Mouse (Mus musculus) midbrain, embryonic 14.5 days (tissue): ENCODE data around the gene Tap1. TPM values are rescaled to one million over a fixed set of nuclear protein-coding genes. Genes with fewer than 3 reads are reported as not detected.

Source experiments
- ATAC-seq: fragments of 200-750 bp; cut with Nextera tagmentation; 2 replicates; pipeline ENCODE4 v1.8.0; 2017; ENCODE audit warnings: moderate number of reproducible peaks, moderate library complexity; ENCODE audit not compliant: low FRiP score, low TSS enrichment
- DNase-seq: peaks from one replicate; pipeline ENCODE4 v3.0.0-alpha.2; 2015
- H3K27ac ChIP-seq: fragments of 300-500 bp; sonication (generic); replicated peaks from 2 replicates; pipeline ENCODE4 v1.5.1; 2014; ENCODE audit warnings: mild to moderate bottlenecking, low read depth, low read length, moderate library complexity
- H3K27me3 ChIP-seq: fragments of 300-500 bp; sonication (generic); 2 replicates; pipeline ENCODE4 v1.6.1; 2014; ENCODE audit warnings: low read length, control low read depth, mixed read lengths; ENCODE audit not compliant: control insufficient read depth, insufficient read depth
- H3K36me3 ChIP-seq: fragments of 300-500 bp; sonication (generic); 2 replicates; pipeline ENCODE4 v1.6.1; 2014; ENCODE audit warnings: low read length, control low read depth; ENCODE audit not compliant: control insufficient read depth, insufficient read depth
- H3K4me1 ChIP-seq: fragments of 300-500 bp; sonication (generic); 2 replicates; pipeline ENCODE4 v1.6.1; 2014; ENCODE audit warnings: mild to moderate bottlenecking, antibody characterized with exemption, low read length, control low read depth; ENCODE audit not compliant: control insufficient read depth, insufficient read depth
- H3K4me2 ChIP-seq: fragments of 300-500 bp; sonication (generic); 2 replicates; pipeline ENCODE4 v1.6.1; 2014; ENCODE audit warnings: mild to moderate bottlenecking, low read length, moderate library complexity
- H3K4me3 ChIP-seq: fragments of 300-500 bp; sonication (generic); replicated peaks from 2 replicates; pipeline ENCODE4 v1.5.1; 2014; ENCODE audit warnings: low read depth, low read length
- H3K9ac ChIP-seq: fragments of 300-500 bp; sonication (generic); replicated peaks from 2 replicates; pipeline ENCODE4 v1.6.1; 2014; ENCODE audit warnings: mild to moderate bottlenecking, low read length, moderate library complexity
- H3K9me3 ChIP-seq: fragments of 300-500 bp; sonication (generic); 2 replicates; pipeline ENCODE4 v1.6.1; 2016; ENCODE audit warnings: low read length, control low read depth, mixed read lengths; ENCODE audit not compliant: control insufficient read depth
- WGBS: fragments of 180-500 bp; shearing (Covaris S2); extraction: QIAGEN DNeasy Blood & Tissue Kit; methylation state at CpG from one replicate; pipeline ENCODE4 v1.1.7; 2014; 5-methylcytosine and 5-hydroxymethylcytosine counted together
- polyA plus RNA-seq: library from polyadenylated mRNA; unstranded; fragments of >200 nt; fragmentation: Nextera tagmentation; extraction: Ambion mirVana; gene quantifications from 2 replicates; pipeline ENCODE4 v1.2.1, GENCODE M21; 2014

Gene Tap1
- polyA plus RNA-seq, 1 experiment from 2014 or later = 2.9 TPM

- no peak within 1 kb of the TSS for H3K27ac ChIP-seq
- peaks cover 3% of the 10 kb centered on the region; the same call in 1 of the 2 replicates for H3K9me3 ChIP-seq
- ATAC-seq (no peak), DNase-seq (peak; percentile 80)
- no peaks in the 10 kb centered on the region for H3K36me3 ChIP-seq
- H3K9ac ChIP-seq = no peak within 1 kb of the TSS
- H3K4me2 ChIP-seq = no peak within 1 kb of the TSS
- no peak within 1 kb of the TSS for H3K4me3 ChIP-seq
- no peaks in the 10 kb centered on the region for H3K27me3 ChIP-seq
- H3K4me1 ChIP-seq = no peaks in the 10 kb centered on the region
- 63% methylated on average over 3 of the region's 3 CpGs for WGBS
These were observed 51.4 kb downstream of the Tap1 start, which contains the start of gene H2-Ob for GRCm38 (mm10) chr17:34238706-34239105. Gene H2-Ob (plus strand): TSS chr17:34238903.

- WGBS = 74% methylated on average over 10 of the region's 10 CpGs
- peaks cover 3% of the 10 kb centered on the region; the same call in 1 of the 2 replicates for H3K9me3 ChIP-seq
These were observed 52.3 kb downstream of the Tap1 start for GRCm38 (mm10) chr17:34239601-34240041.

DNA sequence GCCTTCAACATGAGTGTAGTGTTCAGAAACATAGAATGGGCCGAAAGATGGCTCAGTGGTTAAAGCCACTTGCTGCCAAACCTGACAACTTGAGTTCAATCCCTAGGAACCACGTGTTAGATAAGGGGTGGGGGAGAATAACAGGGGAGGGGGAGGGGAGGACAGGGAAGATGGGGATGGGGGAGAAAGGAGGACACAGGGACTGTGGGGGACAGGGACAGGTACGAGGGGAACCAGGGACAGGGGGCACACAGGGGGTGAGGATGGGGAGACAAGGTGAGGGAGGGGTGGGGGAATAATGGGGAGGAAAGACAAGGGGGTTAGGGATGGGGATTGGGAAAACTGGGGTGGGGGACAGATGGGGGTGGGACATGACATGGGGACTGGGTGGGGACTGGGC, 53.0 kb downstream of the Tap1 start:
- Histone ChIP-seq H3K4me2 (no peak overlapping the region), H3K27me3 (no peaks in the 10 kb centered on the region), H3K4me1 (no peaks in the 10 kb centered on the region), H3K27ac (no peak overlapping the region), H3K4me3 (no peak overlapping the region), H3K9me3 (peaks cover 3% of the 10 kb centered on the region; the same call in 1 of the 2 replicates), H3K36me3 (no peaks in the 10 kb centered on the region), H3K9ac (no peak overlapping the region)
- 67% methylated on average over 3 of the region's 3 CpGs for WGBS
- DNase-seq = no peak
- ATAC-seq = no peak

More at GRCm38 (mm10) chr17:34239601-34240041, 52.3 kb downstream of the Tap1 start:
- no peak for DNase-seq
- H3K27me3 ChIP-seq = no peaks in the 10 kb centered on the region
- H3K27ac ChIP-seq = no peak overlapping the region
- H3K4me2 ChIP-seq = no peak overlapping the region
- no peaks in the 10 kb centered on the region for H3K4me1 ChIP-seq
- no peaks in the 10 kb centered on the region for H3K36me3 ChIP-seq
- ATAC-seq = no peak
- no peak overlapping the region for H3K4me3 ChIP-seq
- no peak overlapping the region for H3K9ac ChIP-seq

DNA sequence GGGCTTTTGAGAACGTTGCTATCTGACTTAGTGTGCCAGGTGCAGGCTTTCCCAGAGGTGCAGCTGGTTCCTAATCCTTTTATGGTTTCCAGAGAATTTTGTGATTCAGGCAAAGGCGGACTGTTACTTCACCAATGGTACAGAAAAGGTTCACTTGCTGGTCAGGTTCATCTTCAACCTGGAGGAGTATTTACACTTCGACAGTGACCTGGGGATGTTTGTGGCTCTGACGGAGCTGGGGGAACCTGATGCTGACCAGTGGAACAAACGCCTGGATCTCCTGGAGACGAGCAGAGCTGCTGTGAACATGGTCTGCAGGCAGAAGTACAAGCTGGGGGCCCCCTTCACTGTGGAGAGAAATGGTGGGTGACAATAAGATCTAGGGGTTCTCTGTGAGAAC, 53.6 kb downstream of the Tap1 start:
- H3K4me2 ChIP-seq = no peak overlapping the region
- H3K9ac ChIP-seq = no peak overlapping the region
- H3K9me3 ChIP-seq = peaks cover 3% of the 10 kb centered on the region; the same call in 1 of the 2 replicates
- 77% methylated on average over 6 of the region's 6 CpGs for WGBS
- no peak overlapping the region for H3K27ac ChIP-seq
- no peaks in the 10 kb centered on the region for H3K36me3 ChIP-seq
- DNase-seq (no peak), ATAC-seq (no peak)
- H3K27me3 ChIP-seq = no peaks in the 10 kb centered on the region
- no peak overlapping the region for H3K4me3 ChIP-seq
- no peaks in the 10 kb centered on the region for H3K4me1 ChIP-seq

DNA sequence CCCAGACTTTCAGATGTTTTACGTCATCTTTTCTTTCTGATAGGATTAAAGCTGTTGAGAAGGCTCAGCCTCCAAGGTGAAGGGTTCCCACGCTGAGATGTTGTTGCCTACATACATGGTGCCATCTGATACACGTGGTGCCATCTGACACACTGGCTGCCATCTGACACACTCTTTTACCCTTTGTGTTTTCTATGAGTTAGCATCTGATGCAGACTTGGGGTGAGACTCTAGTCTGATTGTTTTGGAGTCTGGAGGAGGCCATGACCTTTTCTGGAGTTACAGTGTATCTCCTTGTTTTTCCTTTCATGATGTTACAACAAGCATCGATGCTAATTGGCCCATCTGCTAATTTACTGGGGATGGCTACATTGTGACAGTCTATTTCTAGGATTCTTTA, 57.3 kb downstream of the Tap1 start:
- Histone ChIP-seq H3K4me2 (no peak overlapping the region), H3K36me3 (no peaks in the 10 kb centered on the region), H3K27me3 (no peaks in the 10 kb centered on the region), H3K4me1 (no peaks in the 10 kb centered on the region), H3K9me3 (peaks cover 3% of the 10 kb centered on the region; the same call in 1 of the 2 replicates), H3K9ac (no peak overlapping the region), H3K27ac (no peak overlapping the region), H3K4me3 (no peak overlapping the region)
- ATAC-seq (no peak), DNase-seq (no peak)
- WGBS = 78% methylated on average over 4 of the region's 4 CpGs

Other genes starting within 250 kb of the Tap1 start
- 167 and 188 TPM in 2 replicates for gene Pfdn6, start 247.2 kb upstream of the Tap1 start, polyA plus RNA-seq
- 15.5 and 16.9 TPM in 2 replicates for gene Wdr46, start 246.9 kb upstream of the Tap1 start, polyA plus RNA-seq
- gene B3galt4, start 236.1 kb upstream of the Tap1 start, polyA plus RNA-seq = 8.0 and 10.1 TPM in 2 replicates
- 50.6 and 63.2 TPM in 2 replicates for gene Vps52, start 231.7 kb upstream of the Tap1 start, polyA plus RNA-seq
- 872 and 980 TPM in 2 replicates for gene Rps18, start 231.6 kb upstream of the Tap1 start, polyA plus RNA-seq
- gene H2-K1, start 187.2 kb upstream of the Tap1 start, polyA plus RNA-seq = 10.5 and 15.5 TPM in 2 replicates
- 9.1 and 18.5 TPM in 2 replicates for gene Ring1, start 162.9 kb upstream of the Tap1 start, polyA plus RNA-seq
- 56.1 and 75.0 TPM in 2 replicates for gene H2-Ke6, start 159.5 kb upstream of the Tap1 start, polyA plus RNA-seq
- 95.7 and 97.0 TPM in 2 replicates for gene Slc39a7, start 155.9 kb upstream of the Tap1 start, polyA plus RNA-seq
- 33.3 and 33.4 TPM in 2 replicates for gene Rxrb, start 155.7 kb upstream of the Tap1 start, polyA plus RNA-seq
- 2.4 and 2.9 TPM in 2 replicates for gene Col11a2, start 148.1 kb upstream of the Tap1 start, polyA plus RNA-seq
- gene H2-Oa, start 95.2 kb upstream of the Tap1 start, polyA plus RNA-seq = not detected in 2 replicates
- gene H2-DMa, start 68.0 kb upstream of the Tap1 start, polyA plus RNA-seq = 16.7 and 20.4 TPM in 2 replicates
- gene Brd2, start 64.9 kb upstream of the Tap1 start, polyA plus RNA-seq = 160 and 171 TPM in 2 replicates
- gene H2-DMb2, start 44.2 kb upstream of the Tap1 start, polyA plus RNA-seq = 0.15 and 0.18 TPM in 2 replicates
- gene H2-DMb1, start 34.5 kb upstream of the Tap1 start, polyA plus RNA-seq = 0.38 and 0.91 TPM in 2 replicates
- 1.0 and 2.2 TPM in 2 replicates for gene Psmb9, start 211 bp downstream of the Tap1 start, polyA plus RNA-seq
- 1.1 and 5.1 TPM in 2 replicates for gene Psmb8, start 10.2 kb downstream of the Tap1 start, polyA plus RNA-seq
- 0.77 and 1.6 TPM in 2 replicates for gene Tap2, start 16.0 kb downstream of the Tap1 start, polyA plus RNA-seq
- gene H2-Ob, start 51.4 kb downstream of the Tap1 start, polyA plus RNA-seq = not detected in 2 replicates
- gene H2-Ab1, start 70.1 kb downstream of the Tap1 start, polyA plus RNA-seq = 1.1 and 2.0 TPM in 2 replicates
- gene H2-Aa, start 100.3 kb downstream of the Tap1 start, polyA plus RNA-seq = 0.83 TPM in 1 of 2 replicates, not detected in the other
- 2.4 and 2.7 TPM in 2 replicates for gene H2-Eb1, start 118.3 kb downstream of the Tap1 start, polyA plus RNA-seq
- 0.16 TPM in 1 of 2 replicates, not detected in the other for gene H2-Eb2, start 138.1 kb downstream of the Tap1 start, polyA plus RNA-seq
- gene Btnl2, start 167.3 kb downstream of the Tap1 start, polyA plus RNA-seq = not detected in 2 replicates
- not detected in 2 replicates for gene Btnl1, start 189.6 kb downstream of the Tap1 start, polyA plus RNA-seq
- gene BC051142, start 211.3 kb downstream of the Tap1 start, polyA plus RNA-seq = 5.8 and 6.2 TPM in 2 replicates